Mouse (Mus musculus) embryonic fibroblast, embryonic 13.5 days (primary cell): ENCODE results near the gene Cep78.

Source experiments
- CTCF ChIP-seq: IDR thresholded peaks from 2 replicates; pipeline ENCODE4 v1.5.1; 2011; ENCODE audit warnings: mild to moderate bottlenecking, control low read depth, low read length, moderate library complexity, borderline replicate concordance; ENCODE audit not compliant: insufficient read depth
- POLR2A ChIP-seq: IDR thresholded peaks from 2 replicates; pipeline ENCODE4 v1.6.1; 2011; ENCODE audit warnings: low read depth, mild to moderate bottlenecking, control low read depth, low read length, moderate library complexity

- TF ChIP-seq CTCF (no peak), POLR2A (no peak)
These were observed 60.5 kb downstream of the Cep78 start for GRCm38 (mm10) chr19:15924181-15924865.
